Mouse (Mus musculus) heart, embryonic 10.5 days (tissue): Measurements from ENCODE around the gene Timm44. TPM values are rescaled to one million over a fixed set of nuclear protein-coding genes. Genes with fewer than 3 reads are reported as not detected.
A peak's percentile ranks its signal among the peaks of the same experiment; 100 is the strongest.

Source experiments
- DNase-seq: peaks from one replicate; pipeline ENCODE4 v3.0.0-alpha.2; 2017; ENCODE audit warnings: low spot score
- H3K27ac ChIP-seq: fragments of 300-500 bp; sonication (generic); 2 replicates; pipeline ENCODE4 v1.5.1; 2016; ENCODE audit warnings: mild to moderate bottlenecking
- H3K27me3 ChIP-seq: fragments of 300-500 bp; sonication (generic); 2 replicates; pipeline ENCODE4 v1.6.1; 2016; ENCODE audit warnings: mild to moderate bottlenecking; ENCODE audit not compliant: poor library complexity, insufficient read depth, severe bottlenecking
- H3K36me3 ChIP-seq: fragments of 300-500 bp; sonication (generic); 2 replicates; pipeline ENCODE4 v1.6.1; 2016; ENCODE audit warnings: mild to moderate bottlenecking, moderate library complexity
- H3K4me1 ChIP-seq: fragments of 300-500 bp; sonication (generic); 2 replicates; pipeline ENCODE4 v1.6.1; 2016; ENCODE audit warnings: mild to moderate bottlenecking
- H3K4me3 ChIP-seq: fragments of 300-500 bp; sonication (generic); 2 replicates; pipeline ENCODE4 v1.5.1; 2016; ENCODE audit warnings: mild to moderate bottlenecking, moderate library complexity
- H3K9me3 ChIP-seq: fragments of 300-500 bp; sonication (generic); 2 replicates; pipeline ENCODE4 v1.6.1; 2016; ENCODE audit warnings: mild to moderate bottlenecking, moderate library complexity
- WGBS: fragments of 180-500 bp; shearing (Covaris S2); methylation state at CpG from one replicate; pipeline ENCODE4 v1.1.7; 2016; 5-methylcytosine and 5-hydroxymethylcytosine counted together
- polyA plus RNA-seq: library from polyadenylated mRNA; unstranded; fragments of >200 nt; fragmentation: Nextera tagmentation; extraction: Ambion mirVana; gene quantifications from 2 replicates; pipeline ENCODE4 v1.2.1, GENCODE M21; 2016

Gene Timm44
- polyA plus RNA-seq, 1 experiment from 2014 or later, result 70.2 TPM

DNA sequence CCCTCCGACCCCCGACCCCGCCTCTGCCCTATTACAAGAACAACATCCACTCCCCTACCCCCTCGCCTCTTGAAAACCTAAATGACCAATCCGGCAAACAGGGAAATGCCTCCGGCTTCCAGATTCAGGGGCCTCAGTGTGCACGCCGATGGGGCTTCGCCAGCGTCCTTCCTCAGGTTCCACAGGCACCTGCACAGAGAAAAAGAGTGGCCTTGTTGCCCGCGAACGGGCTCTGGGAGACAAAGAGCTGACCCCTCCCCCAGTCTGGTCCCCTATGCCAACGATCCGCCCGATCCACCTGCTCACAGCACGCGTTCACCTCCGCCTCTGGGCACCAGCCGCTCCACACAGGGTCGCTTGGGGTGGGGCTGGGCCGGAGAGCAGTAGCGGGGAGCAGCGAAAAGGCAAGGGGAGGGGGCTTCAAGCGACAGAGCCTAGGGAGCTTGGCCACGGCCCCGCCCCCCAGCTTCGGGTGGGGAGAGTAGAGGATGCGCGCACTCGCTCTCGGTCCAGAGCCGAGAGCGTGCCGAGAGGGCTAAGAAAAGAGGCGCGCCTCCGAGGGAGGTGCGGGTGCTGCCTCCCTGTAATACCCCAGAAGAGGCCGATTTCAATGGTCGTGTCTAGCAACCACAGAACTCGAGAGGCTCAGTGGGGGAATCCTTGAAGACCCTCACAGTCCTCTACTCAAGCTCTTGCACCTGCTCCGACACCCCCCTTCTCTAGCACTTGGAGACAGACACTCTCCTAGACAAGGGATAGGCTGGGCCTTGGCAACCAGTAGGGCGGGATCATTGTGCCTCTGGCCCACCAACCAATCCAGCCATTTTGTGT lies 58.7 kb downstream of the Timm44 start, which contains the start of gene Prr36:
TSS of gene Prr36 (minus strand) at position 669 of the 831 bp plus-strand sequence.
- no peak for DNase-seq
- Histone ChIP-seq H3K36me3 (no peaks in the 10 kb centered on the region), H3K27ac (peak within 1 kb of the TSS; percentile 48), H3K9me3 (no peaks in the 10 kb centered on the region), H3K4me3 (peak within 1 kb of the TSS; percentile 65), H3K4me1 (peaks cover 37% of the 10 kb centered on the region), H3K27me3 (peaks cover 75% of the 10 kb centered on the region)
- 3% methylated on average over 44 of the region's 44 CpGs for WGBS

DNA sequence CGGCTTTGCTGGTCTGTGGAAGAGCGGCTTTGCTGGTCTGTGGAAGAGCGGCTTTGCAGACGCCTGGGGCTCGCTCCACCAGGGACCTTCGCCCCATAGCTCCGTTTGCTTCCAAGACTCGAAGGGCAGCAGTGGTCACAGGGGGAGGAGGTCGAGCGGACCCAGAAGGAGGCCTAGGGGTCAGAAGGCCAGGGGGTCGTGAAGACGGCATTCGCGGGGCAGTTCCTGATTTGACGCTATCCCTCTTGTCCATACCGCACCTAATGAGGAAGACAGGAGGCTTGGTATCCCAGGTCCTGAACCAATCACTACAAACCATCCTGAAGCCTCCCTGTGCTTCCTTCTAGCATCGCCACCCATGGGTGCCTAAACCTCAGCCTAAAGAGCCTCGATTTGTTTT lies 59.4 kb downstream of the Timm44 start:
- 7% methylated on average over 18 of the region's 18 CpGs for WGBS
- H3K4me3 ChIP-seq, result peak overlapping the region; percentile 65
- H3K27me3 ChIP-seq, result peaks cover 82% of the 10 kb centered on the region
- no peak for DNase-seq
- no peaks in the 10 kb centered on the region for H3K9me3 ChIP-seq
- no peaks in the 10 kb centered on the region for H3K36me3 ChIP-seq
- peaks cover 37% of the 10 kb centered on the region for H3K4me1 ChIP-seq
- peak overlapping the region; percentile 48; the same call in 1 of the 2 replicates for H3K27ac ChIP-seq

DNA sequence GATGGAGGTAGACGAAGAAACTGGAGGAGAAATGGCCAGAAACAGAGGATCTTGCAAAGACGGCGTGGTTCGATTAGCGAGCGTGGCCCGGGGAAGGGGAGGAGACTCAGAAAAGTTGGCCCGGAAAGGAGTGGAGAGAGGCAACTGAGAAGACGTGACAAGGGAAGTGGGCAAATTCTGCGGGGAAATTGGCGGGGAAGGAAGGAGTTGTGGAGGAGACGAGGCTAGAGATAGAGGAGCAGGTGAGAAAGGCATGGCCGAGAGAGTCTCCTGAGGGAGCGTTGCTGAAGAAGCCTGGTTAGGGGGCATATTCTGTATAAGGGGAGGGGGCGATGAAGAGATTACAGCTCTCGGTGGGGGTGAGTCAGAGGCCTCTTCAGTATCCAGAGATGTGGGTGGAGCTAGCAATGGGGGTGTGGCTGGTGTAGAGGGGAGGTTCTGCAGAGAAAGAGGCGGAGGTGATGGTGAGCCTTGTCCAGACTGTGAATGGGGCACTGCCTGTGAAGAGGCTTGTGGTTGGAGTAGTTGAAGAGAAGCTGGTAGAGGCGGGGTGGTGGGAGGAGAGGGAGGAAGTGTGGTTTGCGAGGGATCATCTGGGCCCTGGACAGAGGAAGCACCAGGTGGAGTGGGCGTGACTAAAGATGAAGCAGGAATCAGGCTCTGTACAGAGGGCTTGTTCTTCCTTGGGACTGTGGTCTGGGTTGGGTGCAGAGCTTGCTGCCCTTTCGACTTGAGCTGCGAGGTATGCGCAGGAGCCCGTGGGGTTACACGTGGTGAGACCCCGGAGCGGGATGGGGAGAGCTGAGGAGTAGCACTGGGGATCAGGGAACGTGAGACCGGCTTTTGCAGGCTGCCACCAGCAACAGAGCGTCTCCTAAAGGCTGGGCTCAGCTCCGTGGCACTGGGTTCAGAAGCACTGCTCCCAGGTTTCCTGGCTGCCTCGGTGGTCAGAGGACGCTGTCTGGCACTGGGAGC lies 61.4 kb downstream of the Timm44 start:
- peaks cover 90% of the 10 kb centered on the region for H3K27me3 ChIP-seq
- DNase-seq, result peak; percentile 86
- H3K4me1 ChIP-seq, result peaks cover 37% of the 10 kb centered on the region
- no peaks in the 10 kb centered on the region for H3K9me3 ChIP-seq
- peak overlapping the region; percentile 64 for H3K27ac ChIP-seq
- no peaks in the 10 kb centered on the region for H3K36me3 ChIP-seq
- peak overlapping the region; percentile 57 for H3K4me3 ChIP-seq
- 5% methylated on average over 33 of the region's 33 CpGs for WGBS

DNA sequence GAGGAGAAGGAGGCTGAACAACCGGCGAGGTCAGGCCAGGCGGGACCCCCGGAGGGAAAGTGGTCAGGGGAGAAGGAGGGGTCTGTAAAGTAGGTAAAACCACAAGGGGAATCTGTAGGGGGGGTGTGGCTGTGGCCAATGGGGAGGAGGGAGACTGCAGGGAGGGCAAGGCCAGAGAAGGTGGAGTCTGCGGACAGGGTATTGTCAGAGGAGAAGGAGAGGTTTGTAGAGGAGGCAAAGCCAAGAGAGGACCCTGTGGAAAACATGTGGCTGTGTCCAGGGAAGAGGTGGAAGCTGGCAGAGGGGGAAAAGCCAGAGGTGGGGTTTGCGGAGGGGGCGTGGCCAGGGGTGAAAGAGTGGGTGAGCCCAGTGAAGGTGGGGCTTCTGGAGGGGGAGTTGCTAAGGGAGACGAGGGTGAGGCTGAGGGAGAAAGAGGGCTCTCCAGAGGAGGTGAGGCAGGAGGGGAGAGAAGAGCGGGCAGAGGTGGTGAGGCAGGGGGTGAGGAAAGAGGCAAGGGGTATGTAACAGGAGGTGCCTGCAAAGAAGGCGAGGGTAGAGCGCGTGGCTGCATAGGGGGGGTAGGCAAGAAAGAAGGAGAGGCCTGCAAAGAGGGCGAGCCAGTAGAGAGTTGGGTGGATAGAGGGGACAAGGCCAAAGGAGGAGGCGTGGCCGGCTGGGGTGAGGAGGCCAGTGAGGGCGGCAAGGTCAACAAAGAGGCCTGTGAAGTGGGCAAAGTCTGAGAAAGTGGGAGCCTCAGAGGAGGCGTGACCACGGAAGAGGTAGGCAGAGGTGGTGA lies 62.3 kb downstream of the Timm44 start:
- no peak for DNase-seq
- peak overlapping the region; percentile 64 for H3K27ac ChIP-seq
- H3K27me3 ChIP-seq, result peaks cover 90% of the 10 kb centered on the region
- WGBS, result 1% methylated on average over 18 of the region's 18 CpGs
- H3K4me1 ChIP-seq, result peaks cover 37% of the 10 kb centered on the region
- H3K4me3 ChIP-seq, result peak overlapping the region; percentile 57
- no peaks in the 10 kb centered on the region for H3K9me3 ChIP-seq
- no peaks in the 10 kb centered on the region for H3K36me3 ChIP-seq

DNA sequence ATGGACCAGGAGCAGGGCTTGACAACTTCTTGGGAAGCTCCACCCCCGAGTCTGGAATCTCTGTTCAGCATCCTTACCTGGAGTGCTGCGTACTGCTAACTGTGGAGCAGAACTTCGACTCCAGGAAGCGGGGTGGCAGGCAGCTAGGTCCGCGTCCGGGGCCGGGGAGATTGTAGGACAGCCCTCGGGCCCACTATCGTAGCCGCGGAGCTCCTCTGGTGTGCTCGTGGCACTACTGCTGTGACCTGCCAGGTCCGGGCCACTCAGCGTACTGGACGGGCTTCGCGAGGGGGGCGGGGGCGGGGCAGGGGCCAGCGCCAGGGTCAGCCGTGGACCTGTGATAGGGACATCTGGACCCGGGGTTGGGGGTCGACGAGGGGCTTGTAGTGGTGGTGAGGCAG lies 62.9 kb downstream of the Timm44 start:
- WGBS, result under 1% methylated on average over 24 of the region's 25 CpGs
- no peaks in the 10 kb centered on the region for H3K9me3 ChIP-seq
- no peaks in the 10 kb centered on the region for H3K36me3 ChIP-seq
- no peak for DNase-seq
- H3K4me1 ChIP-seq, result peaks cover 37% of the 10 kb centered on the region
- peak overlapping the region; percentile 57 for H3K4me3 ChIP-seq
- H3K27ac ChIP-seq, result peak overlapping the region; percentile 64; the same call in 1 of the 2 replicates
- peaks cover 90% of the 10 kb centered on the region for H3K27me3 ChIP-seq

DNA sequence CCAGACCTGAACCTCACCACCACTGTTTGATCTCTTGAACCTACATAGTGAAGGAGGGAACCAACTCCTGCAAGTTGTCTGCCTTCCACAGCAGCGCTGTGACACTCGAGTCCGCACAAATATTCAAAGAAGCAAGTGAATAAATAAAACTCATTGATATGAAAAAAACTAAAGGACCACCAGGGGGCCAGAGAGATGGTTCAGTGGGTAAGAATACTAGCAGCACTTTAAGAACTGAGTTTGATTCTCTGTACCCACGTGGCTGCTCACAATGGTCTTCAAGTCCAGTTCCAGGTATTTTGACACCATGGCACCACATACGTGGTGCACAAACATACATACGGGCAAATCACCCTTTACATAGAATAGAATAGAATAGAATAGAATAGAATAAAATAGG lies 64.6 kb downstream of the Timm44 start:
- H3K27me3 ChIP-seq, result peaks cover 90% of the 10 kb centered on the region
- no peak overlapping the region for H3K4me3 ChIP-seq
- DNase-seq, result no peak
- H3K36me3 ChIP-seq, result no peaks in the 10 kb centered on the region
- H3K27ac ChIP-seq, result no peak overlapping the region
- 75% methylated on average over 6 of the region's 6 CpGs for WGBS
- H3K4me1 ChIP-seq, result peaks cover 35% of the 10 kb centered on the region
- no peaks in the 10 kb centered on the region for H3K9me3 ChIP-seq

Other genes with a start within 250 kb of the Timm44 start
- gene Cd209f, start 170.1 kb downstream of the Timm44 start, polyA plus RNA-seq, result not detected in 2 replicates
- 0.10 TPM in 1 of 2 replicates, not detected in the other for gene Cd209g, start 141.8 kb downstream of the Timm44 start, polyA plus RNA-seq
- gene Evi5l, start 109.3 kb downstream of the Timm44 start, polyA plus RNA-seq, result 16.1 and 18.8 TPM in 2 replicates
- gene Prr36, start 58.5 kb downstream of the Timm44 start, polyA plus RNA-seq, result 0.55 and 1.5 TPM in 2 replicates
- gene Lrrc8e, start 49.1 kb downstream of the Timm44 start, polyA plus RNA-seq, result 0.19 and 0.20 TPM in 2 replicates
- 27.5 and 30.0 TPM in 2 replicates for gene Map2k7, start 37.2 kb downstream of the Timm44 start, polyA plus RNA-seq
- 0.59 TPM in 1 of 2 replicates, not detected in the other for gene Gm49320, start 37.0 kb downstream of the Timm44 start, polyA plus RNA-seq
- gene Tgfbr3l, start 27.7 kb downstream of the Timm44 start, polyA plus RNA-seq, result 2.4 and 2.5 TPM in 2 replicates
- gene Snapc2, start 22.8 kb downstream of the Timm44 start, polyA plus RNA-seq, result 47.8 and 60.2 TPM in 2 replicates
- gene Ctxn1, start 16.6 kb downstream of the Timm44 start, polyA plus RNA-seq, result 33.2 and 59.1 TPM in 2 replicates
- gene Ccl25, start 49.3 kb upstream of the Timm44 start, polyA plus RNA-seq, result 15.8 and 16.5 TPM in 2 replicates
- 229 and 261 TPM in 2 replicates for gene Elavl1, start 49.5 kb upstream of the Timm44 start, polyA plus RNA-seq
- gene Cers4, start 217.1 kb upstream of the Timm44 start, polyA plus RNA-seq, result 21.7 and 31.2 TPM in 2 replicates